Mouse (Mus musculus) forebrain, embryonic 12.5 days (tissue): ENCODE measurements around the gene Arf1. TPM values are rescaled to one million over a fixed set of nuclear protein-coding genes. Genes with fewer than 3 reads are reported as not detected.

Experiments used
- ATAC-seq: fragments of 200-750 bp; cut with Nextera tagmentation; 2 replicates; pipeline ENCODE4 v1.8.0; 2017; ENCODE audit warnings: moderate TSS enrichment; ENCODE audit not compliant: low FRiP score
- H3K27ac ChIP-seq: fragments of 300-500 bp; sonication (generic); 2 replicates; pipeline ENCODE4 v1.5.1; 2016; ENCODE audit warnings: mild to moderate bottlenecking
- H3K27me3 ChIP-seq: fragments of 300-500 bp; sonication (generic); 2 replicates; pipeline ENCODE4 v1.6.1; 2016; ENCODE audit warnings: mild to moderate bottlenecking
- H3K36me3 ChIP-seq: fragments of 300-500 bp; sonication (generic); replicated peaks from 2 replicates; pipeline ENCODE4 v1.6.1; 2016; ENCODE audit warnings: mild to moderate bottlenecking
- H3K4me1 ChIP-seq: fragments of 300-500 bp; sonication (generic); 2 replicates; pipeline ENCODE4 v1.6.1; 2016
- H3K4me2 ChIP-seq: fragments of 300-500 bp; sonication (generic); 2 replicates; pipeline ENCODE4 v1.6.1; 2016; ENCODE audit warnings: mild to moderate bottlenecking, moderate library complexity
- H3K4me3 ChIP-seq: fragments of 300-500 bp; sonication (generic); replicated peaks from 2 replicates; pipeline ENCODE4 v1.5.1; 2016; ENCODE audit warnings: mild to moderate bottlenecking
- H3K9ac ChIP-seq: fragments of 300-500 bp; sonication (generic); 2 replicates; pipeline ENCODE4 v1.6.1; 2016; ENCODE audit warnings: mild to moderate bottlenecking
- H3K9me3 ChIP-seq: fragments of 300-500 bp; sonication (generic); 2 replicates; pipeline ENCODE4 v1.6.1; 2016
- WGBS: fragments of 180-500 bp; shearing (Covaris S2); methylation state at CpG from one replicate; pipeline ENCODE4 v1.1.7; 2016; 5-methylcytosine and 5-hydroxymethylcytosine counted together
- polyA plus RNA-seq: library from polyadenylated mRNA; unstranded; fragments of >200 nt; fragmentation: Nextera tagmentation; extraction: Ambion mirVana; gene quantifications from 2 replicates; pipeline ENCODE4 v1.2.1, GENCODE M21; 2016

Arf1 gene
- polyA plus RNA-seq, 1 experiment from 2014 or later = 539 TPM

DNA sequence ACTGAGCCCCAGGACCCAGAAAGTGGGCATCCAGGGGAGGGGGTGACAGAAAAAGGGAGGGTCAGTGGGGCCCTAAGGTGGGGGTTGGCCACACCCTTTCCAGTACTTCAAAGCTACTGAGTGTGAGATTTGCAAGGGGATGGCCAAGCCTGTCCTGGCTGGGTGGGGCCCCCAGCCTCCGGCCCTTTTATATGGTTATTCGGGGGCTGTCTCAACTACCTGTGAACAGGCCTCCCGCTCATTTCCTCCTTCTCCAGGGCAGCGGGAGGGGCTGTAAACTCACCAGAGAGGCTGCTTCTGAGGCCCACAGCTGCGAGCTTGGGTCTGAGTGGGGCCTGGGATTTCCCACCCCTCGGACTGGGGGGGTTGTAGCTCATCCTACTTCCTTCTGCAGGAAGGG is 15.8 kb upstream of the Arf1 start:
- Histone ChIP-seq H3K9me3 (no peaks in the 10 kb centered on the region), H3K4me2 (no peak overlapping the region), H3K36me3 (no peaks in the 10 kb centered on the region), H3K4me3 (no peak overlapping the region), H3K27ac (no peak overlapping the region), H3K9ac (no peak overlapping the region), H3K4me1 (peaks cover 10% of the 10 kb centered on the region), H3K27me3 (peaks cover 44% of the 10 kb centered on the region)
- 48% methylated on average over 6 of the region's 6 CpGs for WGBS
- ATAC-seq = no peak

DNA sequence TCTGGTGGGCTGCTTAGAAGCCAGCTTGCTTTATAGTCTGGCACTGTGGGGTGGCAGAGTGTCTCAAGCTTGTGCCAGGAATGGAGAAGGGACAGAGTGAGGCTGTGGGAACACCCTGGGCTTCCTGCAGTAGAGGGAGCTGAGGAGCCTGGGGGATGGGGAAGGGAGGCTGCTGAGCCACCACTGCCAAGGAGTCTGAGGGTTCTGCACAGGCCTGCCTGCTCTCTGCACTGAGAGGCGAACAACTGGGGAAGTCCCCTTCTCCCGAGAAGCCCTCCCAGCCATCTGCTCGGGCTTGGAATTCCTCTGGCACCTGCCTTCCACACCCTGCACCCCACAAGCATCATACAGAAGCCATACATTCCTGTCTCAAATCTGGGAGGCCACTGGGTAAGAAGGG is 13.8 kb upstream of the Arf1 start:
- Histone ChIP-seq H3K9ac (no peak overlapping the region), H3K4me2 (no peak overlapping the region), H3K4me1 (peaks cover 17% of the 10 kb centered on the region), H3K36me3 (no peaks in the 10 kb centered on the region), H3K9me3 (no peaks in the 10 kb centered on the region), H3K27ac (no peak overlapping the region), H3K4me3 (no peak overlapping the region), H3K27me3 (peaks cover 48% of the 10 kb centered on the region)
- ATAC-seq = no peak
- WGBS = 29% methylated on average over 1 of the region's 3 CpGs

DNA sequence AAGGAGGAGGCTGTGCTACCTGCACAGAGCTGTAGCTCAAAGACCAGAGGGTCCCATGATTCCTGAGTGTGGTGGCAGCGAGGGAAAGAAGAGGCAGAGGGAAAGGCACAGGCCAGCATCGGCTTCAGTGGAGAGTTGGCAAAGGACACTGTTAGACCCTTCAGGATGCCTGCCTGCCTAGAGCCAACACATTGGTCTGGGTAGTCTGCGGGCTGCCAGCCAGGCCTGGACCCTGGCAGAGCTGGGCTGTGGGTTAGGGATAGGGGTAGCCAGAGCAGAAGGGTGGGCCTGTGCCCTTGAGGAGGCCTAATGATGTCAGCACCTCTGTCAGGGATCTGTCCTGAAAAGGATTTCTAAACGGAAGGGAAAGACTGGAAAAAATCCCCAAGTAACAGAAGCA is 11.7 kb upstream of the Arf1 start:
- WGBS = 82% methylated on average over 4 of the region's 4 CpGs
- 0 out of 2 replicates have a peak overlapping the region, but pooled peaks have one; percentile 26 for H3K27ac ChIP-seq
- no peaks in the 10 kb centered on the region for H3K36me3 ChIP-seq

DNA sequence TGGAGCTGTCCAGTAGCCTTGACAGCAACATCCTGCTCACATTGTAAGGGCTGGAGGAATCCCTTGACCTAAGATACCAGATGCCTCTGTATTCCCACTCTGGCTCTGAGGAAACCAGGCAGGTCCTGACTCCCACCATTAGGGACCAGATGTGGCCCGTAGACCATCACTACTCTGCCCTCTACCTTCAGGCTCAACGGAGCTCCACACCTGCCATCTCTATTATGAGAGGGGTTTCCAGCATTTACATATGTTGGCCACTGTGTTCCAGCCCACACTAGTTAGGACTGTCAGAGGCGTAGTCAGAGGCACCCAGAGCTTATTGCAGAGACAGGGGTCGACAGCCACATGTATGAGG is 11.3 kb upstream of the Arf1 start:
- Histone ChIP-seq H3K27me3 (peaks cover 48% of the 10 kb centered on the region), H3K36me3 (no peaks in the 10 kb centered on the region), H3K4me3 (no peak overlapping the region), H3K27ac (peak overlapping the region; percentile 26; the same call in 1 of the 2 replicates), H3K9ac (no peak overlapping the region), H3K4me2 (no peak overlapping the region), H3K9me3 (no peaks in the 10 kb centered on the region), H3K4me1 (peaks cover 17% of the 10 kb centered on the region)
- WGBS = 63% methylated on average over 4 of the region's 4 CpGs
- ATAC-seq = peak; percentile 30; the same call in 1 of the 2 replicates

More for the DNA sequence above, 11.7 kb upstream of the Arf1 start:
- no peak overlapping the region for H3K9ac ChIP-seq
- 0 out of 2 replicates have a peak, but pooled peaks have one; percentile 16 for ATAC-seq
- no peak overlapping the region for H3K4me3 ChIP-seq
- H3K4me2 ChIP-seq = no peak overlapping the region
- no peaks in the 10 kb centered on the region for H3K9me3 ChIP-seq
- H3K27me3 ChIP-seq = peaks cover 48% of the 10 kb centered on the region
- peaks cover 17% of the 10 kb centered on the region for H3K4me1 ChIP-seq

DNA sequence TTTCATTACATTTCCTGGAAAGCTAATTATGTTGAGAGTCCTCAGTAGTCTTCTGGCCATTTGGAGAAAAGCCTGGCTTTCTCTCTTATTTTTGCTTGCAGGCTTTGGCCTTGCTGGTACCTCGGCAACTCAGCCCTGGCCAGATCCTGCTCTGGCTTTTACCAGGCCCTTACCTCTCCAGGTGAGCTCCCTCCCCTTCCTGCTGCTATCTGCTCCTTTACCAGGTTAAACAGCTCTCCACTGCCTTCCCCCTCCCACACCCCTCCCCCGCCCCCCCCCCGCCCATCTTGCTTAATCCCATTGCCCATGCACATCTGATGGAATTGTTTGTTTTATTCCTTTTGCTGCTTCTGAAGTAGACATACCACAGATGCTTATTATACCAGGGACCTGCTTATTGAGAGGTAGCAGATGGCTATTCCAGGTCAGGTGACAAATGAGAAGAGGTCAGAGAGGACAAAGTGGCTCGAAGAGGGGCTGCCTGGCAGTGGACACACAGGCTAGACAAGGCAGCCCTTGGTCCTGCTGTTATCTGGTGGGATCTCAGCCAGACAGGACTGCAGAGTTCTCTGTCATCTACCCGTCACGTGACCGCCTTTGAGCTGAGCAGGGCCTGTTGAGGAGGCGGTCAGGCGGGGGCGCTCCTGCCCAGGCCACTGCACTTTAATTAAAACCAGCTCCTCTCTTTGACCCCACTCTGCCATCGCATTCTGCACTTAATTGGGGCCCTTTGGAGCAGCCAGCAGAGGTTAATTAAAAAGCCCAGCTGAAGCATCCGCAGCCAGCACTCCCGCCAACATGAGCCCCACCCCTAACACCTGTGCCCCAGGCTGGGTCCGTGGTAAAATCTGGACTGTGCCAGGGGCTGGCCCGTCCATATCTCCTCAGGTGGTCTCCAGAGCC is 10.7 kb upstream of the Arf1 start:
- Histone ChIP-seq H3K36me3 (no peaks in the 10 kb centered on the region), H3K4me2 (no peak overlapping the region), H3K27me3 (peaks cover 45% of the 10 kb centered on the region), H3K4me1 (peaks cover 17% of the 10 kb centered on the region), H3K9me3 (no peaks in the 10 kb centered on the region), H3K4me3 (no peak overlapping the region), H3K27ac (peak overlapping the region; percentile 26; the same call in 1 of the 2 replicates), H3K9ac (no peak overlapping the region)
- peak; percentile 79 for ATAC-seq
- 8% methylated on average over 12 of the region's 15 CpGs for WGBS

DNA sequence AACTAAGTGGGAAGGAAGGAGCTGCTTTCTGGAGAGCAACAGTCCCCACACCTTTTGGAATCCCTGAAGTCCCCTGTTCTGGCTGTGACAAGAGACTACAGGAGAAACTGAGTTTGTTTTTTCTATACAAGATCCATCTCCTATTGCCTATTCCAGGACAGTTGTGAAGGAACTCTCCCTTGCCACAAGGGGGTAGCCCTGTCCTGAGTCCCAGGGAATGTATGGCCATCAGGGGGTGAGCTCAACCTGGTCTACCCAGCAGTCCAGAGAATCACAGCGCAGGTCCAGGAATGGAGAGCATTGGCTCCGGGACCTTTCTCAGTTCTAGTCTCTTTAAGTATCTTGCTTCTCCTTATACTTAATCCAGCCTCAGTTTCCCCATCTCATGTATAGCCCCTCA is 4.7 kb upstream of the Arf1 start:
- ATAC-seq = no peak
- Histone ChIP-seq H3K4me3 (no peak overlapping the region), H3K36me3 (no peaks in the 10 kb centered on the region), H3K4me2 (no peak overlapping the region), H3K9ac (no peak overlapping the region), H3K9me3 (no peaks in the 10 kb centered on the region), H3K4me1 (peaks cover 11% of the 10 kb centered on the region), H3K27ac (no peak overlapping the region), H3K27me3 (peaks cover 4% of the 10 kb centered on the region; the same call in 1 of the 2 replicates)
- 59% methylated on average over 2 of the region's 2 CpGs for WGBS

DNA sequence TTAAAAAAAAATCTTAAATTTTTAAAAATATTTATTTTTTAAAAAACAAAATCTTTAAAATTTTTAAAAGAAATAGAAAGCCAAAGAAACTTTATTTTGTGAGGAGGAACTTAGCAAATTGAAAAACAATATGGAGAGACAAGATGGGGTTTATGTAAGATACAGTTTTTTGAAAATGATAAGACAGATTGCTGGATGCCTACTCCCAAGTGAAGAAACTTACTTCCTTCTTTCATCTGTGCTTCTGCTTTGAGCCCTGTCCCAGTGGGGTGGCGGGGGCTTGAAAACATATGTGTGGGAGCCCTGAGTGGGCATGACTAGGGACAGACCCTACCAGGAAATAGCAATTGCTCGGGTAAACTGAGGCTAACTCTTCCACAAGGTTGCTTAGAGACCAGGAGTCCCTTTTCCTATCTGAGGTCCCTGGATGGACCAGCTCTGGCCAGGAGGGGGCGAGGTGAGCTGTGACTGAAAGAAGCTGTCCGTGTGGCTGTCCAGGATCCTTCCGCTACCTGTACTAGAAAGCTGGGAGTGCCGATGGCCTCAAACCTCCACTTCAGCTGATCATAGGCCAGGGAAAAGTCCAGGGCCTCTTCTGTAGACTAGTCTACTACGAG is 2.2 kb upstream of the Arf1 start:
- Histone ChIP-seq H3K4me1 (peaks cover 31% of the 10 kb centered on the region), H3K4me3 (no peak overlapping the region), H3K9ac (no peak overlapping the region), H3K4me2 (no peak overlapping the region), H3K27me3 (no peaks in the 10 kb centered on the region), H3K27ac (no peak overlapping the region), H3K9me3 (no peaks in the 10 kb centered on the region), H3K36me3 (no peaks in the 10 kb centered on the region)
- WGBS = 17% methylated on average over 7 of the region's 7 CpGs
- ATAC-seq = no peak

DNA sequence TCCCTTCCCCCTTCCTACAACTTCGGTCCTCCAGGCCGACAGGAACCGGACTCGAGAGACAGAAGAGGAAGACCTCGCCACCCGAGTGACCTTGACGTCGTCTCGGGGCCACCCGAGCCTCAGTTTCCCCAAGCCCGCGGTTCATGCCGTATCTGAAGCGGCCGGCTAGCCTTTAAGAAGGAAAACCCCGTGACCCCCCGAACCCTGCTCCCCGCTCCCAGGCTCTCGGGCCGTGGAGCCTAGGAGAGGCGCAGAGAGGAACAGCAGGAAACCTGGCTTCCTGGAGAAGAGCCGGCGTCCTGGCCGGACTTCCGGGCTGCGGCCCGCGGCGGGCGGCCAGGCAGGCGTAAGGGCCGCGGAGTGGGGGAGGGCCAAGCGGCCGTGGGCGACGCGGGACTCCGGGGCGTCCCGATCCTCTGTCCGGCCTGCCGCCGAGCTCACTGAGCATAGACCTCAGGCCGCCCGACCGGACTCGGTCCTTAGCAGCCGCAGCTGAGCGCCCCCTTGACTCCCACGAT is 407 bp downstream of the Arf1 start:
- H3K4me3 ChIP-seq = peak overlapping the region; percentile 99
- under 1% methylated on average over 51 of the region's 51 CpGs for WGBS
- no peaks in the 10 kb centered on the region for H3K27me3 ChIP-seq
- peak; percentile 87 for ATAC-seq
- no peaks in the 10 kb centered on the region for H3K9me3 ChIP-seq
- H3K36me3 ChIP-seq = 0 out of 2 replicates have a peak, but pooled peaks cover 9% of the 10 kb centered on the region
- peak overlapping the region; percentile 80 for H3K4me2 ChIP-seq
- H3K4me1 ChIP-seq = peaks cover 45% of the 10 kb centered on the region
- peak overlapping the region; percentile 100 for H3K9ac ChIP-seq
- H3K27ac ChIP-seq = peak overlapping the region; percentile 94

DNA sequence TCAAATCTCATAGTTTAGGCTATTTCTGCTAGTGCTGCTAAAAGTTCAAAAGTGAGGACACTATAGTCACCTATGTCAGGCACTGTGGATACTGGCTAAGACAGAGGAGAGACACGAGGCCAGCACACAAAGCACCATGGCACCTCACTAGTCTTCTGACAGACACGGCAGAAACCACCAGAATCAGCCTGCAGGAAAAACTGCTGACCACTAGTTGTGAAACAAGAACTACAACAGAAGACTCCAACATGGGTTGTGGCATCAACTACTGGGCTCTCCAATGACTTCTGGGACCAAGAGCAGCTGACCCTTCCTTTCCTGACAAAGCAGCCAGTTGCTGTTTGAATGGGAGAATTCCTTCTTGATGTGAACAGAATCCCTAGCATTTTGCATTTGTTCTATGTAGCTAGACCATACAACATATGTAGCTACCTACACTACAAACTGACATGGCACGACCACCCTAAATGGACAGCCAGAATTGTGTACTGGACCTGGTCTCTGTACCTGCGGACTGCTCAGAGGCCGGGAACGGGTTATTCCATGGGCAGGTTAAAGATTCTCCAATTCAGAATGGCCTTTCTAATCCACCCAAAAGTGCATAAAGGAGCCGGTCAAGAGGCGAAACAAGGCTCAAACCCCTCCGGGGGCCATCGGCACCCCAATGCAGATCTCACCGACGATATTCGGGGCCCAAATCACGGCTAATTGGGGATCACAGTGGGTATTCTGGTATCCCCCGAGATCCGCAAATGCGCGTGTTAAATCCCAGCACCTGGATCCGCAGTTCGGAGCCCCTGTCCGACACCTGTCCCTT is 1.1 kb downstream of the Arf1 start:
- peak overlapping the region; percentile 80 for H3K4me2 ChIP-seq
- peaks cover 9% of the 10 kb centered on the region; the same call in 1 of the 2 replicates for H3K36me3 ChIP-seq
- peak overlapping the region; percentile 100 for H3K9ac ChIP-seq
- no peak for ATAC-seq
- 8% methylated on average over 21 of the region's 21 CpGs for WGBS
- peaks cover 45% of the 10 kb centered on the region for H3K4me1 ChIP-seq
- H3K4me3 ChIP-seq = peak overlapping the region; percentile 99
- H3K27ac ChIP-seq = no peak overlapping the region
- H3K27me3 ChIP-seq = no peaks in the 10 kb centered on the region
- no peaks in the 10 kb centered on the region for H3K9me3 ChIP-seq

DNA sequence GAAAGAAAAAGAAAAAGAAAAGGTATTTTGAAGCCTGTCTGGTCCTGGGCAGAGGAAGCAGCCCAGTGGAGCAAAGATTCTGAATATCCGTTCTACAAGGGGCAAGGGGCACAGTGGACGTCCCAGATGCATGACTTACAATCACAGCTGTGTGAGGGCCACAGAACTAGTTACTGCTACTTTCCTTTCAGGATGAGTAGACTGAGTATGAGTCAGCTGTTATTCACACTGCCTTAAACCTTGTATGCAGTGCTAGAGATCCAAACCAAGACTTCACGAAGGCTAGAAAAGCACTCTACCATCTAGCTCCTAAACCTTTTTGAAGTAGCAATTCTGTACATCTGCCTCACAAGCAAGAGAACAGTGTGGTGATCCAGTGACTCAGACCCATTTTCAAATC is 1.8 kb downstream of the Arf1 start:
- Histone ChIP-seq H3K4me1 (peaks cover 45% of the 10 kb centered on the region), H3K27me3 (no peaks in the 10 kb centered on the region), H3K27ac (no peak overlapping the region), H3K4me2 (peak overlapping the region; percentile 80), H3K36me3 (peaks cover 9% of the 10 kb centered on the region; the same call in 1 of the 2 replicates), H3K9ac (peak overlapping the region; percentile 100), H3K4me3 (peak overlapping the region; percentile 99), H3K9me3 (no peaks in the 10 kb centered on the region)
- no peak for ATAC-seq
- 79% methylated on average over 3 of the region's 3 CpGs for WGBS

DNA sequence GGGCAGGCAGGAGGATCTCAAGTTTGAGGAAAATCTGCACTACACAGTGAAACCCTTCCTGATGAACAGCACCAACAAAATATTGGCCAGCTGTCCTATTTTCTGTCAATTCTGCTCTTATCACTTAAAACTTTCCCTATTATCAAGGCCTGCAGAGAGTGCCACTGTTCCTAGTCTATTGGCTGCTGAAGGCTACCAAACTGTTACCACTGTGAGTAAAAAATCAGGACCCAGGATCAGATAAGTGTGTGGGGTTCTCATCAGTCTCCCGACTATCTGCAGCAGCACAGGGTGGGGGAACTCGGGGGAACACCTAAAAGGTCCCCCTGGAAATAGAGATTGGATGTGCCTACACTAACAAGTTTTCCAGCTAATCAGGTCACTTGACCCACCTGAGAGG is 2.9 kb downstream of the Arf1 start:
- WGBS = 89% methylated on average over 2 of the region's 2 CpGs
- H3K9ac ChIP-seq = no peak overlapping the region; the same call in 1 of the 2 replicates
- peaks cover 40% of the 10 kb centered on the region for H3K4me1 ChIP-seq

DNA sequence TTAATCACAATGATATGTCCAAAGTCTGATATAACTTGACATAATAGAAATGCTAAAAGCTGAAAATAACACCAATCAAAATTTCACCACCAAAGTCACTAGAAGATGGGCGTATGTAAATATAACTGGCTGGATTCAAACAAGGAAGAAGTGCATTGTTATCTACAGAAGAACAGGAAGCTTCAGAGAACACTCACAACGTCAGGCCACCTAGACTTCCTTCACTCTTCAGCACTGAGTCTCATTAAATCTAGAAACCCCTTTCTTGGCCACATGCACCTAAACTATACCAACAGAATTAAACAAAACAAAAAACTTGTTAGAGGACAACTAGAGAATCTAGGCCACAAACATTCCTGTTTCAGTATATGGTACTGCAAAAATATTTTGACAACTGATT is 3.6 kb downstream of the Arf1 start:
- ATAC-seq = no peak
- Histone ChIP-seq H3K4me2 (no peak overlapping the region), H3K27ac (no peak overlapping the region), H3K4me1 (peaks cover 40% of the 10 kb centered on the region), H3K9ac (no peak overlapping the region), H3K36me3 (peaks cover 18% of the 10 kb centered on the region; the same call in 1 of the 2 replicates), H3K4me3 (no peak overlapping the region), H3K9me3 (no peaks in the 10 kb centered on the region), H3K27me3 (no peaks in the 10 kb centered on the region)
- 77% methylated on average over 2 of the region's 2 CpGs for WGBS

More for the DNA sequence above, 2.9 kb downstream of the Arf1 start:
- no peak overlapping the region for H3K4me2 ChIP-seq
- peaks cover 14% of the 10 kb centered on the region; the same call in 1 of the 2 replicates for H3K36me3 ChIP-seq
- no peak for ATAC-seq
- no peaks in the 10 kb centered on the region for H3K27me3 ChIP-seq
- H3K4me3 ChIP-seq = no peak overlapping the region
- H3K9me3 ChIP-seq = no peaks in the 10 kb centered on the region
- no peak overlapping the region for H3K27ac ChIP-seq
